Mouse (Mus musculus) embryonic facial prominence, embryonic 13.5 days (tissue): ENCODE results near the gene Gm12248. TPM values are rescaled to one million over a fixed set of nuclear protein-coding genes. Genes with fewer than 3 reads are reported as not detected.

Experiments
- ATAC-seq: fragments of 200-750 bp; cut with Nextera tagmentation; 2 replicates; pipeline ENCODE4 v1.8.0; 2017; ENCODE audit warnings: low read depth; ENCODE audit not compliant: insufficient number of reproducible peaks, insufficient read depth, low FRiP score, low TSS enrichment
- H3K27ac ChIP-seq: fragments of 300-500 bp; sonication (generic); 2 replicates; pipeline ENCODE4 v1.5.1; 2015; ENCODE audit warnings: moderate library complexity, mild to moderate bottlenecking, inconsistent platforms
- H3K27me3 ChIP-seq: fragments of 300-500 bp; sonication (generic); 2 replicates; pipeline ENCODE4 v1.6.1; 2015; ENCODE audit warnings: mild to moderate bottlenecking, inconsistent platforms
- H3K36me3 ChIP-seq: fragments of 300-500 bp; sonication (generic); 2 replicates; pipeline ENCODE4 v1.6.1; 2015; ENCODE audit warnings: mild to moderate bottlenecking, inconsistent platforms
- H3K4me1 ChIP-seq: fragments of 300-500 bp; sonication (generic); 2 replicates; pipeline ENCODE4 v1.6.1; 2015; ENCODE audit warnings: inconsistent platforms
- H3K4me2 ChIP-seq: fragments of 300-500 bp; sonication (generic); 2 replicates; pipeline ENCODE4 v1.6.1; 2015; ENCODE audit warnings: moderate library complexity, mild to moderate bottlenecking, inconsistent platforms
- H3K4me3 ChIP-seq: fragments of 300-500 bp; sonication (generic); 2 replicates; pipeline ENCODE4 v1.5.1; 2015; ENCODE audit warnings: mild to moderate bottlenecking, inconsistent platforms
- H3K9ac ChIP-seq: fragments of 300-500 bp; sonication (generic); 2 replicates; pipeline ENCODE4 v1.6.1; 2015; ENCODE audit warnings: mild to moderate bottlenecking, inconsistent platforms
- H3K9me3 ChIP-seq: fragments of 300-500 bp; sonication (generic); 2 replicates; pipeline ENCODE4 v1.6.1; 2016; ENCODE audit warnings: inconsistent platforms
- WGBS: fragments of 180-500 bp; shearing (Covaris S2); methylation state at CpG from one replicate; pipeline ENCODE4 v1.1.7; 2015; ENCODE audit warnings: mixed read lengths; 5-methylcytosine and 5-hydroxymethylcytosine counted together
- polyA plus RNA-seq: library from polyadenylated mRNA; unstranded; fragments of >200 nt; fragmentation: Nextera tagmentation; extraction: Ambion mirVana; gene quantifications from 2 replicates; pipeline ENCODE4 v1.2.1, GENCODE M21; 2015

Gene Gm12248
- polyA plus RNA-seq, 1 experiment from 2014 or later, result not detected

DNA sequence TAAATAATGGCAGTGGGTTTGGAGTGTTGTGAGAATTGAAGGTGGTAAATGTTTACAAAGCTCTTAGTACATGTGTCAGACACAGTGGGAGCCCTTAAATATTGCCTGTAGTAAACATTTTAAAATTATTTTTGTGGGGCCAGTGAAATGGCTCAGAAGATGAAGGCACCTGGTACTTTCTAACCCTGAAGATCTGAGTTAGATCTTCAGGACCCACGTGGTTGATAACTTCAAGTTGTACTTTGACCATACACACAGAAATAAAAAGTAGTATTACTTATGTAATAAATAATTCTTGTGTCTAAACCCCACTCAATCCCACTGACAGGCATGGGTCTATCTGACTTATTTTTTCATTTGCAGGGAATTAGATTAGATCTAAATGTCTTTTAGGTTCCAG lies 78.3 kb downstream of the Gm12248 start:
- 73% methylated on average over 1 of the region's 1 CpGs for WGBS
- peaks cover 54% of the 10 kb centered on the region for H3K4me1 ChIP-seq

More for the DNA sequence above, 78.3 kb downstream of the Gm12248 start:
- Histone ChIP-seq H3K36me3 (no peaks in the 10 kb centered on the region), H3K27ac (no peak overlapping the region), H3K9me3 (no peaks in the 10 kb centered on the region), H3K4me3 (no peak overlapping the region), H3K4me2 (no peak overlapping the region), H3K27me3 (no peaks in the 10 kb centered on the region), H3K9ac (no peak overlapping the region)
- no peak for ATAC-seq

Other genes starting within 250 kb of the Gm12248 start
- 18.6 and 18.9 TPM in 2 replicates for gene Larp1, start 84.1 kb downstream of the Gm12248 start, polyA plus RNA-seq
- gene Cnot8, start 11.0 kb upstream of the Gm12248 start, polyA plus RNA-seq, result 100.0 and 104 TPM in 2 replicates
- gene Gemin5, start 75.4 kb upstream of the Gm12248 start, polyA plus RNA-seq, result 25.0 and 26.1 TPM in 2 replicates
- 135 and 138 TPM in 2 replicates for gene Mrpl22, start 78.5 kb upstream of the Gm12248 start, polyA plus RNA-seq
- gene Igtp, start 106.4 kb upstream of the Gm12248 start, polyA plus RNA-seq, result 3.1 and 3.4 TPM in 2 replicates
- gene Irgm2, start 106.5 kb upstream of the Gm12248 start, polyA plus RNA-seq, result 1.5 and 1.8 TPM in 2 replicates
- not detected in 2 replicates for gene 4930438A08Rik, start 181.7 kb upstream of the Gm12248 start, polyA plus RNA-seq
- gene Zfp692, start 213.9 kb upstream of the Gm12248 start, polyA plus RNA-seq, result 30.6 and 31.4 TPM in 2 replicates
- 41.2 and 41.9 TPM in 2 replicates for gene Zfp672, start 237.2 kb upstream of the Gm12248 start, polyA plus RNA-seq
- gene Sh3bp5l, start 237.6 kb upstream of the Gm12248 start, polyA plus RNA-seq, result 33.4 and 34.6 TPM in 2 replicates